Mouse (Mus musculus) ES-Bruce4 (cell line): ENCODE results near the gene Sult2b1.

Source experiments
- CTCF ChIP-seq: IDR thresholded peaks from one replicate; pipeline ENCODE4 v1.8.1; 2011; ENCODE audit warnings: low read depth, low read length
- EP300 ChIP-seq: IDR thresholded peaks from 2 replicates; pipeline ENCODE4 v1.6.1; 2011; ENCODE audit warnings: low read depth, low read length; ENCODE audit not compliant: insufficient read depth

GRCm38 (mm10) chr7:45701072-45701471 lies 83.4 kb downstream of the Sult2b1 start:
- TF ChIP-seq CTCF, result no peak
- TF ChIP-seq EP300, result no peak
